Mouse (Mus musculus) G1E-ER4 (cell line): ENCODE results near the gene Vma21-ps. TPM values are rescaled to one million over a fixed set of nuclear protein-coding genes. Genes with fewer than 3 reads are reported as not detected.
"Not testable (repeated sequence)": the region's sequence is repeated elsewhere in the genome, so short reads cannot be mapped to it uniquely, and the experiment has no call there.

Experiments
- GATA1 ChIP-seq: IDR thresholded peaks from one replicate; pipeline ENCODE4 v1.8.0; 2012; ENCODE audit warnings: low read length, inconsistent platforms
- polyA plus RNA-seq: library from polyadenylated mRNA; stranded (reverse); fragments of >175 nt; gene quantifications from 2 replicates; pipeline ENCODE4 v1.2.3, GENCODE M21; 2012

Gene Vma21-ps
- not detected in 2 replicates for polyA plus RNA-seq

- TF ChIP-seq GATA1, result not testable (repeated sequence)
Measured at GRCm38 (mm10) chr4:52497144-52497543, at the start of gene Vma21-ps. Vma21-ps (minus strand) TSS chr4:52497244.

GRCm38 (mm10) chr4:52543001-52543400, 46.0 kb upstream of the Vma21-ps start:
- TF ChIP-seq GATA1, result no peak

GRCm38 (mm10) chr4:52530636-52531035, 33.6 kb upstream of the Vma21-ps start:
- TF ChIP-seq GATA1, result no peak

GRCm38 (mm10) chr4:52526464-52526863, 29.4 kb upstream of the Vma21-ps start:
- TF ChIP-seq GATA1, result no peak

GRCm38 (mm10) chr4:52519301-52519700, 22.3 kb upstream of the Vma21-ps start:
- no peak for TF ChIP-seq GATA1

- TF ChIP-seq GATA1, result no peak
Measured at GRCm38 (mm10) chr4:52517580-52517979, 20.5 kb upstream of the Vma21-ps start.

- no peak for TF ChIP-seq GATA1
Measured at GRCm38 (mm10) chr4:52487486-52487885, 9.6 kb downstream of the Vma21-ps start.

GRCm38 (mm10) chr4:52473431-52473830, 23.6 kb downstream of the Vma21-ps start:
- no peak for TF ChIP-seq GATA1

GRCm38 (mm10) chr4:52461321-52461720, 35.7 kb downstream of the Vma21-ps start:
- TF ChIP-seq GATA1, result no peak

GRCm38 (mm10) chr4:52459726-52460125, 37.3 kb downstream of the Vma21-ps start:
- TF ChIP-seq GATA1, result no peak

Other genes with a start within 250 kb of the Vma21-ps start
- gene Smc2, start 58.0 kb downstream of the Vma21-ps start, polyA plus RNA-seq, result 16.7 and 16.8 TPM in 2 replicates
- not detected in 2 replicates for gene Toporsl, start 99.0 kb upstream of the Vma21-ps start, polyA plus RNA-seq